Mouse (Mus musculus) MEL-GATA-1-ER (cell line): ENCODE results near the gene Csf3r.
A peak's percentile ranks its signal among the peaks of the same experiment; 100 is the strongest.

Source experiments
- DNase-seq: peaks from one replicate; pipeline ENCODE4 v3.0.0-alpha.2; 2012; ENCODE audit warnings: low read depth; ENCODE audit errors: extremely low read depth

The Csf3r gene

DNA sequence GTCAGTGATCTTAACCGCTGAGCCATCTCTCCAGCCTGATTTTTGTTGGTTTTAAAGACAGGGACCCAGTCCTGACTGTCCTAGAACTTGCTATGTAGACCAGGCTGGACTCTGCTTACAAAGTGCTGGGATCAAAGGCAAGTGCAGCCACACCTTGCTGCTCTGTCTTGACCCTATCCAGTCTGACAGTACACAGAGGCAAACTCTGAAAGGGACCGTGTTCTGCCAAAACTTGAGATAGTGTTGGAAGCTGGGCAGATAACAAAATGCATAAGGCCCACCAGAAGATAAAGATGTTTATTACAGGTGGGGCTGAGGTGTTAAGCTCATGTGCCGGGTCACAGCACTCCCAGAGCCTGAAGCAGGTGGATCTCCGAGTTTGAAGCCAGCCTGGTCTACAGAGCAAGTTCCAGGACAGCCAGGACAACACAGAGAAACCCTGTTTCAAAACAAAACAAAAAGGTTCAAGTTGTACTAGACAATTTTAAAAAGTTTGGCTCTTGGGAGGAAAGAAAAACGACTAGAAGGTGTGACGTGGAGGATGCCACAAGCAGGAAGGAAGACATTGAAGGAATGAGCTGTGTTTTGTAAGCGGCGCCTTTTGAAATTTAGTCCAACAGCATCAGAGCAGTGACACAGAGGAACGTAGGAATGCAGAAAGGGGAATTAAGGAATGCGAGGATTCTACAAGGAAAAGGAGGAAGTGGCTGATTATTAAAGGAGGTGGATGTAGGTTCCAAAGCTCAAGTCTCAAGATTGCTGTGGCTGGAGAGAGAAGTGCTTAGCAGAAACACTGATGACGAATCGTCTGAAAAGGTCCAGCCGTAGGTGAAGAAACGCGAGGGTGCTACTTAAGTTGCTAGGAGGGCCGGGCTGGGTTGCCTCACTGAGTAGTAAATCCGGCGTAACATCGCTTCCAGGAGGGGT, 33.1 kb downstream of the Csf3r start:
- DNase-seq: peak; percentile 26

DNA sequence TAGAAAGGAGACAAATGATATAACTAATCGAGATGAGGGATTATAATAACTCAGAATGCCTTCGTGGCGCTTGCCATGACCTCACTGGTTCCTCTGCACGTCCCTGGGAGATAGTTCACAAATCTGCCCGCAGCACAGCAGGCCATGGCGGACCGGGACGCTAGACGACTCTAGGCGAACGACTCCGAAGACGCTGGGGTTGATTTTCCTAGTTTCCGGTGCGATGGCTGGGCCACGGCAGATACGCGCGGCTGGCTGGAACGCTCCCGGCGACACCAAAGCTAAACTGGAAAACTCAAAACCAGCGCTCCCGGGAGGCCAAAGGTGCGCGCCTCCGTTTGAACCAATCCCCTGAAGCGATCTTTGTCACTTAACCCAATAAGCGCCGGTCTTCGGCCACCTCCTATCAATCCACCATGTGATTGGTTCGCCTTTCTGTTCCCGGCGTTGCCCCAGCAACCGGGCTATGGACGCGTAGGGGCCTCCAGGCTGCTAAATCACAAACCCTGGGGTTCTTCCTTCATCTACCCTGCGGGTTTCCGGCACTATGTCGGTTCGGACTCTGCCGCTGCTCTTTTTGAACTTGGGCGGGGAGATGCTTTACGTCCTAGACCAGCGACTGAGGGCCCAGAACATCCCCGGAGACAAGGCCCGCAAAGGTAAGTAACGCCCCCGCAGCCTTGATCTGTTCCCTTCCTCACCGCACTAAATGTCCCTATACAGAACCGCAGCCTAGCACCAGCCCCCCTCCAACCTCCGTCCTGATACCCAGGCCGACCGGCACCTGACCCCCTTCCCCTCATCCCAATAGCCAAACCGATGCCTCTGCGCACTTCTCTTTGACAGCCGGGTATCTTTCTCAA, 34.0 kb downstream of the Csf3r start, which contains the start of gene Oscp1:
Oscp1 (plus strand) TSS at position 432 of the 863 bp plus-strand sequence.
- peak; percentile 84 for DNase-seq

DNA sequence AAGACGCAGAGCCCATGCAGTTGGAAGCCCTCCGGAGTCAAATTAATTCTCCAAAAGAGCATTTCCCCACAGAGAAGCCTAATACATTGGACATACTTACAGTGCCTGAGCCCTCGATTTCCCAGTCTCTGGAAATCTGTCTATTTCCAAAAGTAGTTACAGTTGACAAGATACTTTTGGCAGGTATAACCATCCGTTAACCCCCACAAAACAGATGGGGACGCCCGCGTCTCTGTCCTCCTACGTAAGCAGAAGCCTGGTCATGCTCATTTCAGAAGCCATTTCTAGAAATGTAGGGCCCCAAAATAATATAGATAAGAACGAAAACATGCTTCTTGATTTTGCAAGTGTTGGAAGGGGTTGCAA, 34.6 kb downstream of the Csf3r start:
- DNase-seq: no peak

DNA sequence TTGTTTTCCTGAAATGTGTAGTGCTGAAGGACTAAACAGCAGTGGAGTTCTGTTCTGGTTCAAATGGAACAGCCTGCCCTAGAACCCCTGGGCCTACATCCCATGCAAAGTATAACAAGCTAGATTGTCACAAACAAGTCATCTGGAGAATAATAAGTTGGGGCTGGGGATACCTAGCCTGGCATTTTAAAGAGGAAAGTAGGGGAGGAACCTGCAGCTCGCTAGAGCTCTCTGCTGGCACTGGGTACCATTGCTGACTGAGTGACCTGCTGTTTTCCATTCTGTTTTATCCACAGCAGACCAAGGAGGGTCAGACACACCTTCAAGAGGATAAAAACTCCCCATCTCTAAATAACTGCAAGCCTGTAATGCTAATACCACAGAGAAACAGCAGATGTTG, 38.5 kb downstream of the Csf3r start:
- DNase-seq: peak; percentile 31

DNA sequence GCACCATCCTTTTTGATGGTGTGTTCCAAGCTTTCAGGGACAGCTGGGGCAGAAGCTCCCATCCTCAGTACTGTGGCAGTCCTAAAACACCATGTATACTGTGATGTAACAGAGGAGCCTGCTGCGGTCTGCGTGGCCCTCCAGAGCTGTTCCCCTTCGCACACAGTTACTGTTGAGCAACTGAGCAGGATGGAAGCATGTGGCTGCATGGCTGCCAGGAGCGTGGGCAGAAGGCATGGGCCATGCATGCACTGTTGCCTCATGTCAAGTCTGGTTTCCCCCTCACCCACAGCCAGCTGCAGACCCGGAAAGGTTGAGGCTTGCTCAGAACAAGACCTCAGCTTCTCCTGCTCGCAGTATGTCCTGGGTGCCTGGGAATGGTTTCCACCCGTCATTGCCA, 40.9 kb downstream of the Csf3r start:
- DNase-seq: no peak

DNA sequence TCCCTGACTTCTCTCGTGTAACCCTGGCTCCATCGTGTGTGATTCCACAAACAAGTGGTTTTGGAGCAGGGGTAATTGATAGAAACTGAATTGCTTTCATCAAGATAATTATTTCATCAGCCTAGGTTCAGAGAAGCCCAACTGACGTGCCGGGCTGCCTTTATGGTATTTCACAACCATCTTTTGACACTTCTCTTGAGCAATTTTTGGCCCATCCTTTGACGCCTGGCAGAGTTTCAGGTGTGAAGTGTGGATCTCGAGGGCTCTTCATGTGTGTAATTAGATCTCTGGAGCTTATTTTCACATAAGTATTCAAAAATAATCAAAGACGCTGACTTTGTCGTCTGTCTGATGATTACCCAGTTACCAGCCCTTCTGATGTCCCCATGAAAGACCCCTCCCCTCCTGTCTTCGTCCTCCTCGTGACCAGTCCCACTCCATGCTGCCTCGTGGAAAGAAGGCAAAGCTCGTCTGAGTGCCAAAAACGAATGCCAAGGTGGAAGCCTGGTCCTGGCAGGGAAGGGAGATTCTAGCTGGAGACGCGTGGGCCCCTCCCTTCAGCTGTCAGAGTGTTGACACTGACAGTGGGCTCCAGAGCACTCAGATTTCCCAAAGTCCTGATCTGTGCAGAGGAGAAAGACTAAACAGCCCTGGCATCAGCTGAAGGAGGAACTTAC, 43.2 kb downstream of the Csf3r start:
- no peak for DNase-seq

DNA sequence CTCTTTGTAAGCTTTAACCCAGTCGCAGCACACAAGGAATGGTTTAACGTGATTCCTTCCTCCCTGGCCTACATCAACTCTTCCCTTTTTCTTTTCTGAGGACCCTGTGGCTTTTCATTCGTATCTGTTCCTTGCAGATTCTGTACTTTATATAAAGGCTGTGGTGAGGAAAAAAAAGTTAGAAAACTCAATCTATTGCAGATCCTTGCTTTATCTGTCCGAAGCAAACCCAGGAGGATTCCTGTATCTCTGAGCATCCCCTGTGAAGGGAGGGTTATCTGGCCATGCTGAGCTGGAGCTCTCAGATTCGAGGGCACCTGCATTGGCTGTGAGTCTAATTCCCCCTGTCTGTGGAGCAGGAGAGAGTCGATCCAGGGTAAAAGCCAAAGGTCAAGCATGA, 44.5 kb downstream of the Csf3r start:
- DNase-seq: peak; percentile 34

DNA sequence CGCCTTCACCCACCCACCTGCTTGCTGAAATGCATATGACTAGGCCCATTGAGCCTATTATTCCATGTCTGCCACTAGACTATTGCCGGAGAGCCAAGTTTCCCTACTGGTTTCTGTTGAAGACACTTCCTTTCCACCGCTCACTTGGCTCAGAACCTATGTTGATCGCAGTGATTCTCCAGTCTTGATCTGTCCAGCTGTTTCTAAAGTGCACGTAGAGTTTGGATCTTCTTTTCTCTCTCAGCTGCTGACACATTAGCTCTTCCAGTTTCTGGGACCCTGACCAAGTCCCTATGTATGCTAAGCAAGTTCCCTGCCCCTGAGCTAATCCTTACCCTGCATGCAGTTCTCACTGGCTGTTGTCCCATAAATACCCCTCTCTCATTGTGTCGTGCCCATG, 53.5 kb downstream of the Csf3r start:
- no peak for DNase-seq

DNA sequence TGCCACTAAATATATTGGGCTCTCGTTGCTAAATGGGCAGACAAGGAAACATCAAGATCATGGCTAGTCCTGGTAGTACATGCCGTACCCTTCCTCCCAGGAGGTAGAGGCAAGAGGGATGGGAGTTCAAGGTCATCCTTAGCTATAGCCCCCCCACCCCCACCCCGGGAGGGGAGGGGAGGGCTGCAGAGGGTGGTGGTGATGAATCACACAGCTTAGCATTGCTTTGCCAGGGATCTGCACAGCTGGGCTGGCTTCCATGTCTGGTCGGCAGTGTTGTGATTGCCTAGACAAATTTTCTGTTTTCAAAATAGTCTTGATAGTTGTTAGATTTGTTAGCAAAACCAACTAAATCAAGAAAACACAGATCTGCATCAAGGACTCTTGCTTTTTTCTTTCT, 54.9 kb downstream of the Csf3r start:
- DNase-seq: no peak

DNA sequence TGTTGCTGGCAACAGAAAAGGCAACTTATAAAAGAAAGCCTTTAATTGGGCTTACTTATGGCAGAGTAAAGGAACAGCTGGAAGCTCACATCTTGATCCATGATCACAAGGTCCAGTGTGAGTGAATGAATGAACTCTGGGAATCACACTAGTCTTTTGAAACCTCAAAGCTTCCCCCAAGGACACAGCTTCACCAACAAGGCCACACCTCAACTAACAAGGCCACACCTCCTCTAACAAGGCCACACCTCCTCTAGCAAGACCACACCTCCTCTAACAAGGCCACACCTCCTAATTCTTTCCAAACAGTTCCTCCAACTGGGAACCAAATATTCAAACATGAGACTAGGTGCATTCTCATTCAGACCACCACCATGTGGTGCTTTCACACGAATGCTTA, 57.3 kb downstream of the Csf3r start:
- no peak for DNase-seq

DNA sequence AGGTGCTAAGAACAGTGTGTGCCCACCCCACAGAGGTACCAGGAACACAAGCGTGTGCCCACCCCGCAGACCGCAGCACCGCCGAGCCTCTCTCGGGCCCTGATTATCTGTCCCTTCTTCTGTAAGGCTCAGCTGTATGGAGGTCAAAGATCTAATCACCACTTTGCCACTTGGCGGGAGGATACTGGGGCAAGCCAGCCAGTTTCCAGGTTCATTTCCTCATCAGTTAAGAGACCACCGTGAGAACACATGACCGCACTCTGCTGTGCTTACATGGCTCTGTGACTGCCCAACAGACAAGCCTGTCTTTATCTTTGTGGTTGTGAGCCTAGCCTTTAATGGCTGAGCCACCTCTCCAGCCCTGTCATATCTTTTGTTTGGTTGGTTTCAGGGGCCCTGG, 58.7 kb downstream of the Csf3r start:
- no peak for DNase-seq

DNA sequence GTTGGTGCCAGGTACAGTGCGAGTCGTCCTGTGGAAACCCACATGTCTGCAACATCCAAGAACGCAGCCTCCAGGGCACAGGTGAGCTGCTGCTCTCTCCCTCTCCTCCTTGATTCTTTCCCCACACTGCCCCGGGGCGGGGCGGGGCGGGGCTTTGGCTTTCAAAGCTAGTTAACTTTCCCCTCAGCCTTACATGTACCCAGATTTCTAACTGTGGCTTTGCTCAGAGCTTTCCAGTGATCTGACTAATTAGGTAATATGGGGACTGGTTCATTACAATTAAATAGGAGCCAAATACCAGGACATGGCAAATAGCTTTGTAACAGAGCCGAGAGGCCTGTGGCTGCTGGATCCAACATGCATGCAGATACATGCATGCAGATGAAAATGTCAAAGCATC, 60.0 kb downstream of the Csf3r start:
- no peak for DNase-seq

DNA sequence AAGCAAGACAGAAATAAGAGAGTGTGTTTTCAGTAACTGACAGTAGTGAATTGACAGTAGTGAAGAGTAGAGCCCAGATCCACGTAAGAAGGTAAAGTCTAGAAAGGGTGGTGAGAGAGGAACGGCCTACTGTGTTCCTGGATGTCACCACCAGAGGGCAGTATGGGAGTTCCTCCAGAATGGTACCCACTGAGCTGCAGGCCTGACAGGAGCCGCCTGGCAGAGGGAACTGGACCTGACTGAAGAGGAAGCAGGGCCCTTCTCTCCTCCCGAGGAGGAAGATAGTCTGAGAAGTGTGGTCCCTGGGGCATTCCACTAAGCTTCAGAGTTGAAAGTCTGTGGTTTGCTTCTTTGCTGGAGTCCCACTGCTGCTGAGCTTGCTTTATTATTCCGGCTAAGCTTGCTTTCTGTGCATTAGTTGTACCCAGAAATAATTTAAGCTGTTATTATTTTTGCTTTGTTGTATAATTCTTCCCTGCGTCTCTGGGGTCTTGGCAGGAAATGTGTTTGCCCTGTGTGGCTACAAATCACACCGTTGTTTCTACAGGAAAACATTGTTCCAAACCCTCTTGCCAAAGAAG, 61.7 kb downstream of the Csf3r start:
- peak; percentile 79 for DNase-seq

DNA sequence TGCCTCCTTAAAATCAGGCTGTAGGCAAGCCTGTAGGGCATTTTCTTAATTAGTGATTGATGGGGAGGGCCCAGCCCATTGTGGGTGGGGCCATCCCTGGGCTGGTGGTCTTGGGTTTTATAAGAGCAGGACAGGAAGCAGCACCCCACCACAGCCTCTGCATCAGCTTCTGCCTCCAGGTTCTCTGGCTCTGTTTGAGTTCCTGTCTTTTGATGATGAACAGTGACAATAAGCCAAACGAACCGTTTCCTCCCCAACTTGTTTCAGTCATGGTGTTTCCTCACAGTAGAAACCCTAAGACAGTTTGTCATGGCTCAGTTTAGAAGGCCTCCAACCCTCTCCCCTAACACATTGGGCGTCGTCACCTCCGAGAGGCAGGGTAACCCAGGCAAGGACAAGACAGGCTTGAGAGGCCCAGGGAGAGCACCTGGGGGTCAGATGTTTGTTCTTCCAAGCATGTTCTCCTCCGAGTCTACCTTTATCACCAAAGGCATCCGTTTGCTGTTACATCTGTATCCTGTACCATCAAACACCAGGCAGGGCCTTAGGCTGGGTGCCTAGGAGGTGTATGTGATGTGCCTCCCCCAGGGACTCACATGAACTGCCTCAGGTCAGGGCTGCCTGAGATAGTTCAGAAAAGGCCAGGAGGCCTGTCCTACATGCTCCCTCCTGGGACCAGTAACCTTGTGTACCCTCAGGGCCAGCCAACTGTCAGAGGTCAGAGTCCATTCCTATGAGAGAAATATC, 65.9 kb downstream of the Csf3r start:
- DNase-seq: no peak

DNA sequence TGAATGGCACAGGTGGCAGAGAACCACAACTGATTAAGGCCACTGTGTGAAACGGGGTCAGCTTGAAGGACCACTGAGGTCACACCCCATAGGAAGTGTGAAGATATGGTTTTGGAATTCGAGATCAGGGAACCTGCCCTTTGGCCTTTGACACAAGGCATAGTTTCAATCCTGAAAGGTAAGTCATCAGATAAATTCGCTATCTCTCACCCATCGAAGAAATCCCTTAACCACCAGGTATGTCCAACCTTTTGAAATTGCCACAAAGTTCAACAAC, 66.4 kb downstream of the Csf3r start:
- no peak for DNase-seq

DNA sequence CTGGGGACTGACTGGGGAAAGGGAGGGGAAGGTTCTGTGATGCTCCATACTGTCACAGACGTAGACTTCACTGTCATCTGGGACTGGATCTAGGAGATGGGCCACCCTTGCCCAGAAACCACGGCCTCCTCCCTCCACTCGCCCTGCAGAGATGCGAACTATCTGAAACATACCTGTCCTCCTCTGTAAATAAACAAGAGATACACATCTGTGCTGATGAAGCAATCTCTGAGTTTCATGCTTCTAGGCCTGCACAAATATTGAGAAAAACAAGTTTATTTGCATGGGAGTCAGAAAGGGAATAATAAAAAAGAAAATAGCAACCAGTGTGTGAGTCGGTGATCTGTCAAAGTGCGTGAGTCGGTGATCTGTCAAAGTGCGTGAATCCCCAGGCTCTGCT, 67.5 kb downstream of the Csf3r start:
- no peak for DNase-seq
